Mouse (Mus musculus): ENCODE data around the gene Gtf3c4.

GRCm38 (mm10) chr2:28774073-28774472, 66.1 kb downstream of the Gtf3c4 start:
- TF ChIP-seq CTCF (IDR thresholded peaks at IDR 0.05; ENCODE audit: low read depth): no peak
- no peak for TF ChIP-seq EP300 (IDR thresholded peaks at IDR 0.05; ENCODE audit: low read depth)
